Mouse (Mus musculus) T-helper 1 cell (primary cell): Measurements from ENCODE around the gene Tenm2.

Experiments
- in situ Hi-C: fragments of 300-600 bp; cut with MboI, MseI; formaldehyde crosslinking; loops from one replicate; pipeline ENCODE4 v1.15.1; 2025; ENCODE audit warnings: high pct_unique_total_duplicates

Gene Tenm2

DNA sequence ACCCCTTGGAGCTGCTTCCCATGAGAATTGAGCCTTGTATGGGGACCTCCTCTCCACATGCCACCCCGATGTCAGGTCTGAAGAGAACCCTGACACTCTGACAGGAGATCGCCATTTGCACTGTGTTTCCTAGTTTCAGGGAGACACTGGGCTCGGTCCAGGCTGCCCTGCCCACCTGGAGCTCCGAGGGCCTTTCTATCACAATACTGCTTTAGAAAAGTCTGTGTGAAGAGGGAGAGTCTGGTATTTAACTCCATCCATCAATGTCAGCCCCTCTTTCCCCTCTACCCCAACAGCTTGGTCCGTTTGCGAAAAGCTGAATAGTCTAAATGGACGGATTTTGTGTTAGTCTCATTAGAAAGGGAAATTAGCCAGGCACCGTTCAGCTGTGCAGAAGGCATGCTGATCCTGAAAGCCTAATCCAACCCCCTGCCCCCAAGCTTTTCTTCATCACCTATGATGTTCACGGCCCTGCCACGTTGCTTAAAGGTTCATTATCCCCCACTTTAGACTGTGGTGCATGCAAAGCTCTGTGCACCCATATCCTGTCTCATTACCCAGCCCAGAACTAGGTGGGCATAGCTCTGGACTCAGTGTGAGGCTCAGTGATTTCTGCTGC, 538.6 kb downstream of the Tenm2 start:
- in situ Hi-C loops, result no loop called here

- in situ Hi-C loops, result no loop called here
These were observed 541.0 kb downstream of the Tenm2 start for GRCm38 (mm10) chr11:36694810-36695209.

DNA sequence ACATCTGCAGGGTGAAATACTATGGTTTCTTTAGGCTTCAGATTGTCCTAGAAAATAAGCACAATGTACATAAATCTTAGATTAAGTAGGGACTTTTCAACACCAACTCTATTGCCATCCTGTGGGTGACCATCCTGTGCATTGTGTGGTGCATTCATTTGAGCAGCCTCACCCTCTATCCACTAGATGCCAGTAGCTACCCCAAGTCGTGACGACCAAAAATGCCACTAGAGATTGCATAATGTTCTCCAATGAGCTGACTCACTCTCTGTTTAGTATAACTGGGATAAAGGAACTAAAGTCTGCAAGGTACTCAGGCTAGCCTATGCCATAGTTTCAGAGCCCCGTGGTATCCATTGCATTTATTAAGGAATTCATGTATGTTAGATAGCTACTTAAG, 543.1 kb downstream of the Tenm2 start:
- in situ Hi-C loops, result no loop called here

GRCm38 (mm10) chr11:36690826-36691225, 544.9 kb downstream of the Tenm2 start:
- in situ Hi-C loops, result no loop called here

- in situ Hi-C loops, result no loop called here
These were observed 549.5 kb downstream of the Tenm2 start for GRCm38 (mm10) chr11:36686253-36686652.

GRCm38 (mm10) chr11:36679361-36679760, 556.4 kb downstream of the Tenm2 start:
- in situ Hi-C loops, result no loop called here

DNA sequence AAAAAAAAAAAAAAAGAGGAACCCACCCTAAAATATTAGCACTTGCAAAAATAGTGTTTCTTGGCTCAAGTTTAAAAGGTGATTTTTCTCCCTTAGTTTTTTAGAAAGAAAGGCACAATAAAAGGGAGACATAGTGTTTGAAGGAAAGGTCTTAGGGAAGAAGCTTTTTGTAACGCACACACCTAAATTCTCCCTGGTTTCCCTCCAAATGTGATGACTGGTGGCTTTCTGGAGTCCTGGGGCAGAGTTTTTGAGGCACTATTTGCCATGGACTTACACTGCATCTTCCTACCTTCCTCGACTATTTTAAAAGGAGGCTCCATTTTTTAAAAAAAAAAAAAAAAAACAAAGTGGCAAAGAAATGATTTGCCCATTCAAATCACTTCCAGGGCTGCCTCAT, 557.2 kb downstream of the Tenm2 start:
- in situ Hi-C loops, result no loop called here

DNA sequence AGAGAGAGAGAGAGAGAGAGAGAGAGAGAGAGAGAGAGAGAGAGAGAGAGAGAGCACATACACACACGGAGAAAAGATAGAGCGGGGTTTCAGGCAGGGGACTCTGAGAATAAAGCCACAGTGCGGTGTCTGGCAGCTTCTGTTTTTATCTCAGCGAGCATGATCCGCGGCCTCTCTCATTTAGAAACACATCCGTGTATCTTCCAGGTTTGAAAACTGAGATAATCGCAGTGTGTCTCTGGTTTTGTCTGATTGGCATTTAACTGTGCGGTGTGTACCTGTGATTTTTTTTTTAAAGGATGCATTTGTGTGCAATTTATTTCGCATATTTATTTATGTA, 557.7 kb downstream of the Tenm2 start:
- in situ Hi-C loops, result no loop called here

GRCm38 (mm10) chr11:36677321-36678056, 558.3 kb downstream of the Tenm2 start:
- in situ Hi-C loops, result no loop called here

- in situ Hi-C loops, result no loop called here
These were observed 559.1 kb downstream of the Tenm2 start for GRCm38 (mm10) chr11:36676446-36677284.

- in situ Hi-C loops, result no loop called here
These were observed 560.8 kb downstream of the Tenm2 start for GRCm38 (mm10) chr11:36674902-36675422.

- in situ Hi-C loops, result no loop called here
These were observed 561.6 kb downstream of the Tenm2 start for GRCm38 (mm10) chr11:36674141-36674540.

DNA sequence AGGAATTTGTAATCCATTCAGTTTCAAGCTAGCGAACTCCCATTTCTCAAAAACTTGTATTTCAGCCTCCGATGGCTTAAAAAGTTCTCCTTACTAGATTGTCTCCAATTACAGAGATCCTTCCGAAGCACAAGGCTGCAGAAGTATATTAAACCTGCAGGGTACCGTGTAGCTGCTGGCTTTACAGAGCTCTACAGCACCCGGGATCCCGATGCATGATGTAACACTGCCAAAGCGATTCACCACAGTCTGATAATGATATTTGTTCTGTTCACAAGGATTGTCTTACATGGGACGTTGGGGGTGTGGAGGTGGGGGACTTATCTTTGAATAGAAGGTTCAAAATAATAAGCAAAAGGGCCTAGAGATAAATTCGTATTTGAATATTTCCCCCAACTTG, 564.6 kb downstream of the Tenm2 start:
- in situ Hi-C loops, result no loop called here

DNA sequence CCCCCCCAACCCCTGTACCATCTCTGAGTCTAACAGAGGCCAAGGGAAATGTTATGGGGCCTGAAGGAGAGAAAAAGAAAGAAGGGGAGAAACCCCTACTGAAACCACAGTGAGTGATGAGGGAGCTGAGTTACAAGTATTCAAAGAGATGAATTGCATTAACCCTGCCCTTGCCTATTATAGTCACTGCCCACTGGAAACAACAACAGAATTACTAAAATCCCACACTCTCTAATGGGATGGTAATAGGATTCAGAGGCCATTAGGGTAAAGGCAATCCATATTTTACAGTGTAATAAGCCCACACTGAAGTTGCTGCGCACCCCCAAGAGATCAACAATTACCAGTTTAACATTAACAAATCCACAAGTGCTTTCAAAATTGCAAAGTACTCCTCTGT, 571.7 kb downstream of the Tenm2 start:
- in situ Hi-C loops, result no loop called here

GRCm38 (mm10) chr11:36663571-36663970, 572.2 kb downstream of the Tenm2 start:
- in situ Hi-C loops, result no loop called here

DNA sequence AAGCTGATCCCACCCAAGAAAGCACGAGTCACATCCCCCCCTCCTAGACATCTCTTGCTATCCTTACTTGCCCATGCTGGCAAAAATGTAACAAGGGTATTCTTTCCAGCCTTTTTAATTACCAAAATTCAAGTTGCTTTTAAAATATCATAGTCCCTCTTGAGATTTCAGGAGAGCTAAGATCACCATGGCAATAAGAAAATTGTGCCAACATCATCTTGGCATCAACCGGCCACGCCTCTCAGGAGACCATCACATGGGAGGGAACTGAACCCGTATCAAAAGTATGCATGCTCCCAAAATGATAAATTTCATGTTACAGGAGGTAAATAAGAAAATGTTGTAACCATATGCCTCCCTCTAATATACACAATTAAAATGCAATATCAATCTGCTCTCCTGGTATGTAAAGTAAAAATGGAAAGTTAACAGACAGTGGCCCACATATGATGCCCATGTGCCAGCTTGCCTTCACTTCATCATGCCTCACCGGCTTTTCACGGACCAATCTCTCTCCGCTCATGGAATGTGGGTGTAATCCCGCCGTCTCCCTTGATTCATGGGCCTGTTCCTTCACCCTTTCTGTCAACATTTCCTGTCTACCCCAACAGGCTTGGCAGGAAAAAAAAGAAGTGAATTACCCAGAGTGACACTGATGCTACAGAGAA, 582.0 kb downstream of the Tenm2 start:
- in situ Hi-C loops, result no loop called here

DNA sequence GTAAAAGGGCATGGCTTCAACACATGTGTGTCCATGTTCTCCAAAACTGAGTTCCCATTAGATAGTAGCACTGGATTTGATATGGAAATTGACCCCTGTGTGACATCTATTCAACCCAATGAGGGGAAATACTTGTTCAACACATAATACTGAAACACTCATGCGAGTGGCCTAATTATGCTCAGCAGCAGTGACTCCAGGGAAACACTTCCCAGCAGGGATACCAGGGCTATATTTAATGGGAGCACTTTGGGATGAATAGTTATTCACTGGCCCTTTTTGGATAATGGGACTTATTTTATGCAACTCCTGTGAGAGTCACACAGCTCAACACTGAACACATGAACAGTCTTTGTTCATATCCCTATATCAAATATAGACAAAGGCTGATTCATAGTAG, 588.6 kb downstream of the Tenm2 start:
- in situ Hi-C loops, result no loop called here

GRCm38 (mm10) chr11:36635082-36635481, 600.7 kb downstream of the Tenm2 start:
- in situ Hi-C loops, result no loop called here

DNA sequence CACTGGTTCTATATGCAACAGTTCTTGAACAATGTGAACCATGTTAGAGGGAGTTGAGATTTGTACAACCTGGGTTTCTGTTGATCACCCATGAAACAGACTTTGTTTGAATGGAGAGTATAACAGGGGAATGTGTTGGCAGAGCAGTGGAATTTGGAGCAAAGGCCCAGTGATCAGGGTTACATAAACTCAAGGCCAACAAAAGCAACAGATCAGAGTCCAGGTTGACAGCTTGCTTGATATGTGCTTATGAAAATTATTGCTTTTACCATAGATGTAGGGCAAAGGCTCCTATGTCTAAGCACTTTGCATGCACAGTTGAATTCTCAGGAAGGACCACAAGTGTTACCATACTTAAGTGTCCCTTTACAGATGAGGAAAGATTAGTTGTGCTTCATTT, 603.6 kb downstream of the Tenm2 start:
- in situ Hi-C loops, result no loop called here

DNA sequence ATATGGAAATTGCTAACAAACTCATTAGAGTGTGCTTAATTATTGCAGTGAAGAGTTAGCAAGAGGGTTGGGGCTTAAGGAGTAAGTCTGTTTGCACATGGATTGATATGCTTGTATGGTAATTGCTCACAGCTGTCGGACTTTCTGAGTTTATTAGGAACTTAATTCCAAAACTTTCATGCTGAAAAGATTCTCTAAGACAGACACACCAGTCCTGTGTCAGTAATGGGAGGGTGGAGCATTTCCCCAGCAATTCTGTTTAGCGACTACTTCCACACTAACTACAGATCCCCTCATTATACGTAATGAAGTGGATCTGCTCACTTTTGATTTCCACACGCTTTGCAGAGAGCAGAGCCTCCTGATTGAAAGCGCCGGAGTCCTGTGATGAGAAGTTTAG, 622.0 kb downstream of the Tenm2 start:
- in situ Hi-C loops, result no loop called here

GRCm38 (mm10) chr11:36604815-36605382, 630.9 kb downstream of the Tenm2 start:
- in situ Hi-C loops, result no loop called here

GRCm38 (mm10) chr11:36604272-36604671, 631.5 kb downstream of the Tenm2 start:
- in situ Hi-C loops, result no loop called here
